Comparison of ENCODE assay signal across 8 mouse cellular contexts in genomic region chr14:21053586-21053985, GRCm38 (mm10). TPM values are rescaled to one million over a fixed set of nuclear protein-coding genes. Genes with fewer than 3 reads are reported as not detected.
DNase-seq lines count a peak whose midpoint lies in the region; ATAC-seq and TF ChIP-seq lines count a peak whose summit lies in the region.

No protein-coding gene starts in this region.

- H3K79me2 ChIP-seq in myocyte (ENCODE audit: control insufficient read depth, insufficient read depth): peaks cover 37% of the 10 kb centered on the region

- no peak overlapping the region; the same call in 1 of the 2 replicates for H3K9ac ChIP-seq in lung, embryonic 15.5 days

- no peak for TF ChIP-seq POLR2A in embryonic fibroblast, embryonic 13.5 days (IDR thresholded peaks at IDR 0.05; ENCODE audit: low read depth, low read length)
- no peak for TF ChIP-seq POLR2A in myocyte (IDR thresholded peaks at IDR 0.05; ENCODE audit: insufficient read length, low read depth)

- TF ChIP-seq CTCF in embryonic fibroblast, embryonic 13.5 days (IDR thresholded peaks at IDR 0.05; ENCODE audit: borderline replicate concordance, insufficient read depth, low read length): no peak

- peak overlapping the region; percentile 80 for H3K4me3 ChIP-seq in lung, embryonic 15.5 days
- H3K4me3 ChIP-seq in embryonic fibroblast, embryonic 13.5 days (ENCODE audit: insufficient read depth, low read length): peak overlapping the region; percentile 83
- peak overlapping the region; percentile 94 for H3K4me3 ChIP-seq in myocyte

- H3K4me2 ChIP-seq in lung, embryonic 15.5 days: peak overlapping the region; percentile 70
- peak overlapping the region; percentile 100 for H3K4me2 ChIP-seq in myocyte (ENCODE audit: low read depth)

- DNase-seq in lung, postnatal 4 days: no peak
- peak; percentile 67 for DNase-seq in kidney, adult 9 months
- no peak for DNase-seq in gastrocnemius, postnatal 10 days
- DNase-seq in B cell, adult 2 months: no peak
- DNase-seq in urinary bladder, postnatal 14 days (ENCODE audit: low spot score): no peak

- H3K36me3 ChIP-seq in lung, embryonic 15.5 days: no peaks in the 10 kb centered on the region
- H3K36me3 ChIP-seq in myocyte (ENCODE audit: control insufficient read depth, insufficient read depth): no peaks in the 10 kb centered on the region

- no peaks in the 10 kb centered on the region for H3K27me3 ChIP-seq in lung, embryonic 15.5 days
- H3K27me3 ChIP-seq in myocyte (ENCODE audit: control insufficient read depth, insufficient read depth, insufficient read length): no peaks in the 10 kb centered on the region

- no peak overlapping the region for H3ac ChIP-seq in myocyte (ENCODE audit: control insufficient read depth, insufficient read length)

- H3K9me3 ChIP-seq in lung, embryonic 15.5 days: no peaks in the 10 kb centered on the region

- peaks cover 19% of the 10 kb centered on the region for H3K4me1 ChIP-seq in lung, embryonic 15.5 days
- H3K4me1 ChIP-seq in embryonic fibroblast, embryonic 13.5 days (ENCODE audit: control insufficient read depth, insufficient read depth, low read length): 0 out of 2 replicates have a peak, but pooled peaks cover 2% of the 10 kb centered on the region

- WGBS in lung, embryonic 15.5 days: 37% methylated on average over 7 of the region's 7 CpGs

- ATAC-seq in lung, embryonic 15.5 days (ENCODE audit: borderline replicate concordance, extremely low read depth, low FRiP score, low TSS enrichment): no peak

- no peak overlapping the region for H3K27ac ChIP-seq in lung, embryonic 15.5 days
- H3K27ac ChIP-seq in embryonic fibroblast, embryonic 13.5 days (ENCODE audit: insufficient read depth, low read length): no peak overlapping the region

TF ChIP-seq in myocyte, 11 proteins besides CTCF, POLR2A, EP300 and RAD21:
- TF ChIP-seq MYOG (IDR thresholded peaks at IDR 0.05; ENCODE audit: control insufficient read depth in 1 of 3, insufficient read depth in 1 of 3, insufficient read length in 2 of 3, low read depth in 2 of 3) (no peak), POLR2AphosphoS2 (IDR thresholded peaks at IDR 0.05; ENCODE audit: insufficient read length, low read depth) (no peak), E2F4 (IDR thresholded peaks at IDR 0.05; ENCODE audit: insufficient read depth) (no peak), USF1 (IDR thresholded peaks at IDR 0.05; ENCODE audit: low read depth) (no peak), MAX (IDR thresholded peaks at IDR 0.05; ENCODE audit: low read depth) (no peak), CEBPB (IDR thresholded peaks at IDR 0.05; ENCODE audit: insufficient read depth, poor library complexity, severe bottlenecking) (no peak), TCF12 (IDR thresholded peaks at IDR 0.05; ENCODE audit: insufficient read depth, poor library complexity, severe bottlenecking) (no peak), MYOD1 (IDR thresholded peaks at IDR 0.05; ENCODE audit: control insufficient read depth in 1 of 3, insufficient read length in 2 of 3, low read depth in 2 of 3) (no peak)

RNA-seq across cellular contexts. Expression of gene Adk, which starts 1.2 kb away (rescaled TPM):
- 197 and 203 TPM in 2 replicates for polyA plus RNA-seq in lung, embryonic 15.5 days (2015; fragmentation: Nextera tagmentation; extraction: Ambion mirVana)
- 114 and 117 TPM in 2 replicates for polyA plus RNA-seq in embryonic fibroblast, embryonic 13.5 days (2011; ENCODE audit: insufficient read length, low read depth, missing spikeins)
- 37.2 TPM for polyA plus RNA-seq in myocyte (2012; fragmentation: generic; extraction: Trizol)
- 10 to 100 TPM; 85.9 to 86.1 TPM for total RNA-seq in gastrocnemius, postnatal 10 days (2021)

RNA-seq across cellular contexts. Expression of gene Ap3m1, which starts 1.3 kb away (rescaled TPM):
- 68.8 and 77.8 TPM in 2 replicates for polyA plus RNA-seq in lung, embryonic 15.5 days (2015; fragmentation: Nextera tagmentation; extraction: Ambion mirVana)
- polyA plus RNA-seq in embryonic fibroblast, embryonic 13.5 days (2011; ENCODE audit: insufficient read length, low read depth, missing spikeins): 99.0 and 102 TPM in 2 replicates
- polyA plus RNA-seq in myocyte (2012; fragmentation: generic; extraction: Trizol): 15.1 TPM
- 10 to 100 TPM; 48.1 to 51.5 TPM for total RNA-seq in gastrocnemius, postnatal 10 days (2021)
